ENCODE assay signal across 10 mouse cellular contexts in genomic region chr13:14004086-14004485, GRCm38 (mm10). TPM values are rescaled to one million over a fixed set of nuclear protein-coding genes. Genes with fewer than 3 reads are reported as not detected.
DNase-seq lines count a peak whose midpoint lies in the region.
"Had no signal": no experiment of that assay in that cellular context is flagged by ENCODE, and none has a peak within 500 bp of the region (broad histone marks: within the 10 kb centered on the region; RNA-seq: fewer than 3 reads in every experiment).

No protein-coding gene starts in this region.

- intact Hi-C loops in heart, postnatal 10 days (cut with DNase I): no loop called here

- DNase-seq in heart, postnatal 10 days: peak; percentile 10 to 35
- DNase-seq in heart, adult 8-10 months (ENCODE audit: low spot score): no peak
- peak; percentile 18 for DNase-seq in lung, postnatal 10 days
- no peak for DNase-seq in lung, postnatal 4 days
- peak; percentile 31 for DNase-seq in adipocyte (ENCODE audit: low spot score)
- DNase-seq in retina, embryonic 14.5 days (ENCODE audit: low spot score): peak; percentile 5
- no peak for DNase-seq in cerebellum, adult 9-11 months
- DNase-seq in right cerebral cortex, postnatal 25 days: no peak
- DNase-seq: cerebellum, postnatal 25 days; gastrocnemius, postnatal 10 days had no signal

RNA-seq across cellular contexts. Expression of gene Tbce, which starts 35.4 kb away (rescaled TPM):
- 10 to 100 TPM; 25.8 to 26.7 TPM for total RNA-seq in heart, postnatal 10 days (2021)
- total RNA-seq in heart, adult 8-10 months (2022): 10 to 100 TPM; 22.2 to 26.1 (median 23.6) TPM

RNA-seq across cellular contexts. Expression of gene B3galnt2, which starts 49.8 kb away (rescaled TPM):
- total RNA-seq in heart, postnatal 10 days (2021): 10 to 100 TPM; 16.5 to 19.1 TPM
- 10 to 100 TPM; 25.6 to 33.4 (median 29.0) TPM for total RNA-seq in heart, adult 8-10 months (2022)

RNA-seq across cellular contexts. Expression of gene Arid4b, which starts 58.9 kb away (rescaled TPM):
- 10 to 100 TPM; 28.0 to 29.1 TPM for total RNA-seq in heart, postnatal 10 days (2021)
- total RNA-seq in heart, adult 8-10 months (2022): 10 to 100 TPM; 18.9 to 20.5 (median 19.1) TPM

RNA-seq across cellular contexts. Expression of gene Ggps1, which starts 59.2 kb away (rescaled TPM):
- 10 to 100 TPM; 31.8 to 35.8 TPM for total RNA-seq in heart, postnatal 10 days (2021)
- 10 to 100 TPM; 21.5 to 24.5 (median 23.2) TPM for total RNA-seq in heart, adult 8-10 months (2022)

Comparison
In these comparisons a context has a peak if more than half of its experiments do, and no peak if none do; other contexts are left out.
1. DNase-seq: peak in heart, postnatal 10 days (2 of 2), lung, postnatal 10 days (single experiment), adipocyte (single experiment) and retina, embryonic 14.5 days (single experiment); none in heart, adult 8-10 months (single experiment), lung, postnatal 4 days (0 of 2), cerebellum, adult 9-11 months (single experiment) and right cerebral cortex, postnatal 25 days (single experiment).